Mouse (Mus musculus): Measurements from ENCODE around the gene Celf5. TPM values are rescaled to one million over a fixed set of nuclear protein-coding genes. Genes with fewer than 3 reads are reported as not detected.
A peak's percentile ranks its signal among the peaks of the same experiment; 100 is the strongest.
"Not testable (repeated sequence)": the region's sequence is repeated elsewhere in the genome, so short reads cannot be mapped to it uniquely, and the experiment has no call there.

Gene Celf5
- total RNA-seq, 2 experiments from 2014 or later, result 0.17 to 0.21 TPM

- DNase-seq, result no peak
These were observed 28.4 kb downstream of the Celf5 start for GRCm38 (mm10) chr10:81454106-81454505.

DNA sequence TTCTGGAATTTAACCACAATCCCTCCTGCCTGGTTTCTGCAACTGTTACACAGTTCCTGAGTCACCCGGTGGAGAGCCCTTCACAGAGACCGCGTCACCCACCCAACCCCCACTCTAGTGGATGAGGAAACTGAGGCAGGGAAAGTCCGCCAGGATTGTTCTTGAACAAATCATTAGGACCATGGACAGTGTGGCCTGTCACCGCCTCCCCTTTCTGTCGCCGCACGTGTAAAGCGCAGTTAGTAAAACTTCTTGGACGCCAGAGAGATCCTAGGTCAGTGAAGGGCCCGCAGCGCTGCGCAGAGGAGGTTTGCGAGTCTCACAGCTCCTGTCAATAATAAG is 29.6 kb downstream of the Celf5 start:
- no peak for DNase-seq

- no peak for DNase-seq
These were observed 30.1 kb downstream of the Celf5 start for GRCm38 (mm10) chr10:81452237-81452946.

DNA sequence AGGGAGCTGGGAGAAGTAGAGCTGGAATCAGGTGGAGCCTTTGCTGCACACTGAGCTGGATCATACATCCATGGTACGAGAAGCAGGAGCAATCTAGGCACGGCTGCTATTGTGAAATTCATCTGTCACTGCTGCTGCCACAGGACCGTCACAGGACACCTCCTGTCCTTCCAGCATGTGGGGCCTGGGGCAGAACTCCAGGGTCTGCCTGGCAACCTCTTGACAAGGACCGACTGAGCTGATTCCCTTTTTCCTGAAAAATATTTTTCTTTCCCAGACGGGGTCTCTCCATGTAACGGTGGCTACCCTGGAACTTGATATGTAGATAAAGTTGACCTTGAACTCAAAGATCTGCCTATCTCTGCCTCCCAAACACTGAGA is 31.2 kb downstream of the Celf5 start:
- DNase-seq, result no peak

GRCm38 (mm10) chr10:81450641-81451364 is 31.7 kb downstream of the Celf5 start:
- DNase-seq, result no peak

GRCm38 (mm10) chr10:81450140-81450539 is 32.4 kb downstream of the Celf5 start:
- DNase-seq, result peak; percentile 77 to 92

- DNase-seq, result not testable (repeated sequence)
These were observed 37.0 kb downstream of the Celf5 start for GRCm38 (mm10) chr10:81445516-81445915.

DNA sequence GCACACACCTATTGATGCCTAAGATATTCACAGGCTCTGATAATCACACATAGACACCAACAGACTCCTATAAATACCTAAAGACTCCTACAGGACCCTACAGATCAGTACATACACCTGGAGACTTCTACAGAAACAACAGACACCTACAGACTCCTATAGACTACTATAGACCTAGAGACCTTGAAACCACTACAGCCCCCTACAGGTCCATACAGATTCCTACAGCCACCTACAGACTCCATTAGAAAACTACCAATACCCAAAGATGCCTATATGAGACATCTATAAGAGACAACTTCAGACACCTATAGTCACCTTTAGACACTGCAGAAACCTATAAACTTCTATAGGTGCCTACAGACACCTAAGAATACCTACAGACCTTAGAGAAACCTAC is 41.5 kb downstream of the Celf5 start:
- DNase-seq, result no peak

GRCm38 (mm10) chr10:81435436-81435835 is 47.1 kb downstream of the Celf5 start:
- peak; percentile 82 to 84 for DNase-seq

- peak; percentile 27 to 28 for DNase-seq
These were observed 47.9 kb downstream of the Celf5 start for GRCm38 (mm10) chr10:81434361-81435263.

GRCm38 (mm10) chr10:81433541-81434289 is 48.8 kb downstream of the Celf5 start:
- DNase-seq, result peak; percentile 60 to 75

- peak; percentile 95 to 98 for DNase-seq
These were observed 49.6 kb downstream of the Celf5 start for GRCm38 (mm10) chr10:81432868-81433262.

DNA sequence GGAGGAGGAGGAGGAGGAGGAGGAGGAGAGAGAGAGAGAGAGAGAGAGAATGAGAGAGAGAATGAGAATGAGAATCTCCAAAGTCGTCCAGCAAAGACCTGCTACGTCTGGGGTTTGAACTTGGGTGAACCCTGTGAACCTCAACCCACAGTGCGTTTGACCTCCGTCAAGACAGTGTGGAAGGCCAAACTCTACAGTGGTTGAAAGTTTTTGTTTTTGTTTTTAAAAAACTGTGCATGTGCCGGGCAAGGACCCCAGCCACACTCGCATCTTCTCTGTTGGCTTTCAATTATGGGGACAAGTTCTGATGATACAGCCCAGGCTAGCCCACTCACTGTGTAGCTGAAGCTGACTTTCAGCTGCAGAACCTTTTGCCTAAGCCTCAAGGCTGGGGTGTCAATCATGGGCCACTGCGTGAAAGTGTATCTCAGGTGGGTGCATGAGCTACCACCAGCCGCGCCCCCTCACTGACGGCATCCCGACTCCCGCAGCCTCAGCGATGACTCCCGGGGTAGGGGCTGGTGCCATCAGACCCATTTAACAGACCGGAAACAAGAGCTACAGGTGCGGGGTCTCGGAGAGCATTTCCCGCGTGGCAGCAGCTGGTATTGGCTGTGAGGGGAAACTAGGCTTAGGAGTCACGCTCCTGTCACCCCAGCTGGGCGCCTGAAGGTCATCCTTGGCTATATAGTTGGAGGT is 50.2 kb downstream of the Celf5 start:
- no peak for DNase-seq

GRCm38 (mm10) chr10:81431526-81432168 is 50.9 kb downstream of the Celf5 start:
- peak; percentile 39 for DNase-seq

DNA sequence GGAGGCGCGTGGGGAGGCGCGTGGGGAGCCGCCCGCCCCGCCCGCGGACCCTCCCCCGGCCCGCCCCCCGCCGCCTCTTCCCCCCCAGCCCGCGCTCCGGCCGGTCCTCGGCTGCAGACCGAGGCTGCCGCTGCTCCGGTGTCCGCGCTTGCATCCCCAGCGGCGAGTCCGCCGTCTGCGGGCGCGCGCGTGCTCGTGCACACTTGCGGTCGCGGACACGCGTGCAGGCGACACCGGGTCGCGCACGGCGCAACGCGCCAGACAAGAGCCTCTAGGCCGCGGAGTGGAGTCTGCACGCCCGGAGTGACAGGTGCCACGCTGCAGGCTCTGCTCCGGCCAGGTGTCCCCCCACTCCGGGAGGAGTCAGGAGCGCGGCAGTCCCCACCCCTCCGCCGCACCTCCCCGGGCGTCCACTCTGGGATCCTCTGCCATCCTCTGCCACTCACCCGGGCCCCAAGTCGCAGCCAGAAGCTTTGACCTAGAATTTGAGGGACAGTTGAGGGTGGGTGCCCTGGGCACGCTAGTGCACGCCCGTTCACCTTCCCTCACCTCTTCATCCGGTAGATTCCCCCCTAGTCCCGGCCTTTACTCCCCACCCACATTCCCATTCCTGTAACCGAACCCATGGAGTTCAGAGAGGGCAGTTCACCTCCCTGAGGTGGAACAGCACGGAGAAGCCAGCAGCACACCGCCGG is 51.5 kb downstream of the Celf5 start:
- DNase-seq, result peak; percentile 70 to 77

DNA sequence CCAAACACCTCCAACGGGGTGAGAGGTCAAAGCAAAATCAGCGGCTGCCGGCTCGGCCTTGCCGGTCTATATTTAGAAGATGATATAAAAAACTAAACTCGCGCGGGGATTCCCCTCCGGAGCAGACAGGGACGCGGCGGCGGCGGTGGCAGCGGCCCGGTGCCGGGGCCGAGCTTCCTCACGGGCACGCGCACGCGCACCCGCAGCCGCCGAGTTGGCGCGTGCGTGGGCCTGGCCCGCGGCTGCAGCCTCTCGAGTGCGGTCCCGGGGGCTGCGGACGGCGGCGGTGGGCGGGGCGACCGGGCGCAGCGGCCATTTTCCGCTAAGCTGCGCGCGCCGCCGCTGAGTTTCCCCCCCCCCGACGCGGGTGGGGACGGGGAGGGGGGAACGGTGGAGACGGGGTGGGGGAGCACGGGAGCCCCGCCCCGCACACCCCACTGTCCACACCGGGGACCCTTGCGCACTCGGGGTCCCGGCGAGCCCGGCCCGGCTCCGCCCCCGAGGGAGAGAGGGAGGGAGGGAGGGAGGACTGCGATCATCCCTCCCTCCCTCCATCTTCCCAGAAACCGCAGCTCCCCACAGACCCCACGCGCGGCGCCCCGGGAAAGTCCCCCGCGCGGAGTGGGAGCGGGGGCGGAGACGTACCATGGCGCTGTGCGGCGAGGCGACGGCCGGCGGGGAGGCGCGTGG is 52.2 kb downstream of the Celf5 start:
- peak; percentile 86 to 92 for DNase-seq

- peak; percentile 94 to 96 for DNase-seq
These were observed 52.9 kb downstream of the Celf5 start for GRCm38 (mm10) chr10:81429605-81430061.

DNA sequence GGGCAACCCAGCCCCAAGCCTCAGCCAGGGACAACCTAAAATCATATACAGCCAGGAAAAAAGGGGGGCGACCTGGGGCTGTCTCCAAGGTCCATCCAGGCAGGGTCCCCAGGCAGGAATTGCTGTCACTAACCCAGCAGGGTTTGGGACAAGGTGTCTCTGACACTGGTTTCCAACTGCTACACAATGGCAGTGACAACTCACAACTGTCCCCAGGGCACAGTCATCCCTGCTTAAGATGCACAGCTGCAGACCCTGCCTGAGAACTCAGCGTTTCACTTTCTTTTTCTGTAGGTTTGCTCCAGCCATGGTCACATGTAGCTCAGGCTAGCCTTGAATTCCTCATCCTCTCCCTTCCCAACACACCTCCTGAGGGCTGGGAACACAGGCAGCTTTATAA is 53.4 kb downstream of the Celf5 start:
- DNase-seq, result no peak

DNA sequence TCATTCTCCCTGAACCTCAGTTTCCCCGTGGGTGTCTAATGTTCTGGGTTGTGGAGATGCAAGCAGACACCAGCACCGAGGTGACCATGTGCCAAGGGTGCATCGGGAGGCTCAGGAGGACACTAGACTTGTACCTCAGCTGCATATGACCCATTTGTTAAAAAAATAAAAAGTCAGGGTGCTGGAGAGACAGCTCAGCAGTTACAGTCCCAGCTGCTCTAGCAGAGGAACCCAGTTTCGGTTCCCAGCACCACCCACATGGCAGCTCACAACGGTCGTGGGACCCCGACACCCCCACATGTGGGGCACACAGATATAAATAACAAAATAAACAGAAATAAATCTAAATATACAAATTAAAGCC is 54.0 kb downstream of the Celf5 start:
- DNase-seq, result no peak

Data from heart, adult 18-20 months (tissue).